Mouse (Mus musculus) midbrain, embryonic 11.5 days (tissue): ENCODE results near the gene Pdpn. TPM values are rescaled to one million over a fixed set of nuclear protein-coding genes. Genes with fewer than 3 reads are reported as not detected.
A peak's percentile ranks its signal among the peaks of the same experiment; 100 is the strongest.

ENCODE experiments used
- ATAC-seq: fragments of 200-750 bp; cut with Nextera tagmentation; 2 replicates; pipeline ENCODE4 v1.8.0; 2017; ENCODE audit warnings: moderate TSS enrichment, moderate library complexity; ENCODE audit not compliant: low FRiP score
- DNase-seq: peaks from one replicate; pipeline ENCODE4 v3.0.0; 2015; ENCODE audit warnings: low spot score; ENCODE audit errors: missing footprints
- H3K27ac ChIP-seq: fragments of 300-500 bp; sonication (generic); 2 replicates; pipeline ENCODE4 v1.5.1; 2014; ENCODE audit warnings: low read depth, low read length
- H3K27me3 ChIP-seq: fragments of 300-500 bp; sonication (generic); 2 replicates; pipeline ENCODE4 v1.6.1; 2014; ENCODE audit warnings: mild to moderate bottlenecking, low read length, moderate library complexity, mixed read lengths; ENCODE audit not compliant: control insufficient read depth, insufficient read depth
- H3K36me3 ChIP-seq: fragments of 300-500 bp; sonication (generic); 2 replicates; pipeline ENCODE4 v1.6.1; 2014; ENCODE audit warnings: mild to moderate bottlenecking, low read length, moderate library complexity, mixed read lengths; ENCODE audit not compliant: control insufficient read depth, insufficient read depth
- H3K4me1 ChIP-seq: fragments of 300-500 bp; sonication (generic); 2 replicates; pipeline ENCODE4 v1.6.1; 2014; ENCODE audit warnings: low read length; ENCODE audit not compliant: control insufficient read depth, insufficient read depth
- H3K4me2 ChIP-seq: fragments of 300-500 bp; sonication (generic); 2 replicates; pipeline ENCODE4 v1.6.1; 2014; ENCODE audit warnings: mild to moderate bottlenecking, moderate library complexity
- H3K4me3 ChIP-seq: fragments of 300-500 bp; sonication (generic); 2 replicates; pipeline ENCODE4 v1.5.1; 2014; ENCODE audit warnings: low read depth, low read length
- H3K9ac ChIP-seq: fragments of 300-500 bp; sonication (generic); 2 replicates; pipeline ENCODE4 v1.6.1; 2014; ENCODE audit warnings: low read length
- H3K9me3 ChIP-seq: fragments of 300-500 bp; sonication (generic); 2 replicates; pipeline ENCODE4 v1.6.1; 2016; ENCODE audit warnings: low read length; ENCODE audit not compliant: control insufficient read depth
- WGBS: fragments of 180-500 bp; shearing (Covaris S2); extraction: QIAGEN DNeasy Blood & Tissue Kit; methylation state at CpG from one replicate; pipeline ENCODE4 v1.1.7; 2014; 5-methylcytosine and 5-hydroxymethylcytosine counted together
- polyA plus RNA-seq: library from polyadenylated mRNA; unstranded; fragments of >200 nt; fragmentation: Nextera tagmentation; extraction: Ambion mirVana; gene quantifications from 2 replicates; pipeline ENCODE4 v1.2.1, GENCODE M21; 2014

Pdpn gene
- polyA plus RNA-seq, 1 experiment from 2014 or later: 119 TPM

GRCm38 (mm10) chr4:143302279-143302890, 3.0 kb upstream of the Pdpn start:
- Histone ChIP-seq H3K27ac (no peak overlapping the region), H3K9me3 (no peaks in the 10 kb centered on the region), H3K27me3 (no peaks in the 10 kb centered on the region), H3K4me1 (0 out of 2 replicates have a peak, but pooled peaks cover 8% of the 10 kb centered on the region), H3K4me2 (no peak overlapping the region), H3K9ac (no peak overlapping the region), H3K4me3 (no peak overlapping the region), H3K36me3 (no peaks in the 10 kb centered on the region)
- 41% methylated on average over 11 of the region's 11 CpGs for WGBS
- no peak for ATAC-seq
- DNase-seq: no peak

- Histone ChIP-seq H3K9ac (no peak overlapping the region), H3K4me3 (no peak overlapping the region), H3K36me3 (no peaks in the 10 kb centered on the region), H3K4me2 (no peak overlapping the region), H3K4me1 (peaks cover 8% of the 10 kb centered on the region; the same call in 1 of the 2 replicates), H3K27ac (no peak overlapping the region), H3K27me3 (no peaks in the 10 kb centered on the region), H3K9me3 (no peaks in the 10 kb centered on the region)
- ATAC-seq (no peak), DNase-seq (no peak)
- WGBS: 38% methylated on average over 4 of the region's 4 CpGs
These were observed 2.5 kb upstream of the Pdpn start for GRCm38 (mm10) chr4:143301875-143302274.

- H3K4me1 ChIP-seq: peaks cover 15% of the 10 kb centered on the region; the same call in 1 of the 2 replicates
- H3K4me3 ChIP-seq: peak overlapping the region; percentile 49
- peak overlapping the region; percentile 70; the same call in 1 of the 2 replicates for H3K4me2 ChIP-seq
- DNase-seq: peak; percentile 86
- H3K27ac ChIP-seq: no peak overlapping the region
- H3K9me3 ChIP-seq: no peaks in the 10 kb centered on the region
- 65% methylated on average over 5 of the region's 5 CpGs for WGBS
- H3K36me3 ChIP-seq: no peaks in the 10 kb centered on the region
- H3K9ac ChIP-seq: no peak overlapping the region
- no peak for ATAC-seq
- H3K27me3 ChIP-seq: no peaks in the 10 kb centered on the region
These were observed 1.7 kb upstream of the Pdpn start for GRCm38 (mm10) chr4:143301042-143301441.

GRCm38 (mm10) chr4:143300113-143300688, 837 bp upstream of the Pdpn start:
- no peaks in the 10 kb centered on the region for H3K9me3 ChIP-seq
- DNase-seq (peak; percentile 93), ATAC-seq (no peak)
- H3K4me3 ChIP-seq: peak overlapping the region; percentile 49
- peaks cover 20% of the 10 kb centered on the region; the same call in 1 of the 2 replicates for H3K4me1 ChIP-seq
- H3K9ac ChIP-seq: peak overlapping the region; percentile 76
- H3K36me3 ChIP-seq: no peaks in the 10 kb centered on the region
- no peak overlapping the region for H3K27ac ChIP-seq
- WGBS: 8% methylated on average over 12 of the region's 12 CpGs
- H3K4me2 ChIP-seq: peak overlapping the region; percentile 70
- H3K27me3 ChIP-seq: no peaks in the 10 kb centered on the region

GRCm38 (mm10) chr4:143298431-143299315, 691 bp downstream of the Pdpn start:
- H3K4me2 ChIP-seq: peak overlapping the region; percentile 70
- no peaks in the 10 kb centered on the region for H3K27me3 ChIP-seq
- H3K36me3 ChIP-seq: peaks cover 2% of the 10 kb centered on the region
- 2% methylated on average over 24 of the region's 24 CpGs for WGBS
- no peak overlapping the region for H3K27ac ChIP-seq
- H3K4me1 ChIP-seq: peaks cover 20% of the 10 kb centered on the region; the same call in 1 of the 2 replicates
- no peak for DNase-seq
- peak overlapping the region; percentile 49 for H3K4me3 ChIP-seq
- peak; percentile 73 for ATAC-seq
- no peaks in the 10 kb centered on the region for H3K9me3 ChIP-seq
- peak overlapping the region; percentile 76 for H3K9ac ChIP-seq

GRCm38 (mm10) chr4:143297016-143297556, 2.3 kb downstream of the Pdpn start:
- Histone ChIP-seq H3K27ac (peak overlapping the region; percentile 72), H3K27me3 (no peaks in the 10 kb centered on the region), H3K9ac (peak overlapping the region; percentile 76), H3K9me3 (no peaks in the 10 kb centered on the region), H3K4me2 (peak overlapping the region; percentile 70), H3K36me3 (peaks cover 4% of the 10 kb centered on the region), H3K4me3 (peak overlapping the region; percentile 49), H3K4me1 (peaks cover 20% of the 10 kb centered on the region; the same call in 1 of the 2 replicates)
- WGBS: 3% methylated on average over 12 of the region's 12 CpGs
- ATAC-seq: peak; percentile 80
- peak; percentile 94 for DNase-seq

GRCm38 (mm10) chr4:143296153-143296552, 3.2 kb downstream of the Pdpn start:
- Histone ChIP-seq H3K4me1 (peaks cover 20% of the 10 kb centered on the region; the same call in 1 of the 2 replicates), H3K36me3 (peaks cover 4% of the 10 kb centered on the region), H3K9ac (no peak overlapping the region), H3K27ac (no peak overlapping the region), H3K4me3 (no peak overlapping the region), H3K9me3 (no peaks in the 10 kb centered on the region), H3K27me3 (no peaks in the 10 kb centered on the region), H3K4me2 (peak overlapping the region; percentile 70)
- no peak for ATAC-seq
- WGBS: 70% methylated on average over 5 of the region's 5 CpGs
- no peak for DNase-seq

- no peak overlapping the region for H3K4me3 ChIP-seq
- WGBS: 59% methylated on average over 6 of the region's 6 CpGs
- H3K4me1 ChIP-seq: peaks cover 16% of the 10 kb centered on the region; the same call in 1 of the 2 replicates
- no peaks in the 10 kb centered on the region for H3K9me3 ChIP-seq
- H3K9ac ChIP-seq: no peak overlapping the region
- DNase-seq: no peak
- no peak overlapping the region for H3K4me2 ChIP-seq
- no peaks in the 10 kb centered on the region for H3K27me3 ChIP-seq
- no peak for ATAC-seq
- H3K36me3 ChIP-seq: peaks cover 4% of the 10 kb centered on the region
- no peak overlapping the region for H3K27ac ChIP-seq
These were observed 5.0 kb downstream of the Pdpn start for GRCm38 (mm10) chr4:143294324-143294723.
